Mouse (Mus musculus) thymus, adult 2 months (tissue): ENCODE measurements around the gene Fes.

ENCODE experiments used
- CTCF ChIP-seq: fragments of 200-500 bp; IDR thresholded peaks from 2 replicates; pipeline ENCODE4 v1.5.1; 2012; ENCODE audit warnings: mild to moderate bottlenecking, control low read depth, low read length, moderate library complexity, borderline replicate concordance; ENCODE audit not compliant: control insufficient read depth, poor library complexity, insufficient read depth; ENCODE audit errors: extremely low read depth
- POLR2A ChIP-seq: fragments of 200-500 bp; IDR thresholded peaks from 2 replicates; pipeline ENCODE4 v1.6.1; 2012; ENCODE audit warnings: mild to moderate bottlenecking, low read length, control low read depth, moderate library complexity; ENCODE audit not compliant: control insufficient read depth, poor library complexity, insufficient read depth; ENCODE audit errors: extremely low read depth

DNA sequence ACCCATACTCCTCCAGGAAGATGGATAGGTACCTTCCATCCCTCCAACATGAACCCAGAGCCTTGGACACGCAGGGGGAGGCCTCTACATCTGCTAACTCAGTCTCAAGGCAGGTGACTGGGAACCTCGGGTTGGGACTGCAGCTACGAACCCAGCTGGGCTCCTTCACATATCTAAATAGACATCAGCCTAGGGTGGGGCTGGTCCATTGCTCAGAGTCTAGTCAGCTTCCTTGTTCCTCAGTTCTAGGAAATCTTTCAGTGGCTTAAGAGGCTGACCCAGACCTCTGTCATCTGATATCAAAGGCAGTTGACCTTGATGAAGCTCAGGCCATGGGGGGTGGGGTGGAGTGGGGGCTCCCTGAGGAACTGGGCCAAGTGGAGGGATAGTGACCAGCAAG, 31.5 kb upstream of the Fes start:
- TF ChIP-seq CTCF: no peak
- no peak for TF ChIP-seq POLR2A
